Mouse (Mus musculus) megakaryocyte, embryonic 14.5 days (primary cell): Measurements from ENCODE around the gene E2f2.

Experiments
- FLI1 ChIP-seq: IDR thresholded peaks from 2 replicates; pipeline ENCODE4 v1.6.1; 2012; ENCODE audit warnings: low read length, inconsistent platforms, mixed read lengths
- GATA1 ChIP-seq: IDR thresholded peaks from 3 replicates; pipeline ENCODE4 v1.6.1; 2012; ENCODE audit warnings: mixed read lengths, low read length, inconsistent platforms, borderline replicate concordance

DNA sequence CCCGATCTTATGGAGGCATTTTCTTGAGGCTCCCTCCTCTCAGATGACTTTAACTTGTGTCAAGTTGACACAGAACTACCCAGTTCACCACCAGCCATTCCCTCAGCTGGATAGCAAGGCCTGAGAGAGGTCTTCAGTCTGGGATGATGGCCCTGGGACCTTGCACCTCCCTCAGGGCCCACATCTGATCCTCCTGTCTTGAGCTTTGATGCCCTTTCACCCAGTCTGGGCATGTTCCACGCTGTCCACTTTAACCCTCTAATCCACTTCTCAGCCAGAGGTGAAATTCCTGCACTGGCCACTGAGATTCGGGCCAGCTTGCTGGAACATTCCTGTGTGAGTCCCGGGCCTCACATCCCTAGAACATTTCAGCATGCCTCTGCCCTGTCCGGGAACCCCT is 46.2 kb upstream of the E2f2 start:
- TF ChIP-seq GATA1: no peak
- TF ChIP-seq FLI1: no peak
